Mouse (Mus musculus): ENCODE measurements around the gene Ap4b1. TPM values are rescaled to one million over a fixed set of nuclear protein-coding genes. Genes with fewer than 3 reads are reported as not detected.
A peak's percentile ranks its signal among the peaks of the same experiment; 100 is the strongest.
"Not testable (repeated sequence)": the region's sequence is repeated elsewhere in the genome, so short reads cannot be mapped to it uniquely, and the experiment has no call there.

Ap4b1 gene
- polyA plus RNA-seq, 1 experiment from 2014 or later: 21.9 TPM

GRCm38 (mm10) chr3:103801631-103802531 lies 7.4 kb upstream of the Ap4b1 start:
- no peak overlapping the region for H3K9ac ChIP-seq (replicated peaks)
- H3K27me3 ChIP-seq (replicated peaks): 0 out of 2 replicates have a peak, but pooled peaks cover 2% of the 10 kb centered on the region
- peak overlapping the region; percentile 33; the same call in 1 of the 2 replicates for H3K27ac ChIP-seq (replicated peaks)
- H3K36me3 ChIP-seq: peaks cover 34% of the 10 kb centered on the region
- H3K9me3 ChIP-seq (replicated peaks): no peaks in the 10 kb centered on the region
- ATAC-seq (ENCODE audit: low FRiP score): no peak
- peaks cover 5% of the 10 kb centered on the region; the same call in 1 of the 2 replicates for H3K4me1 ChIP-seq
- H3K4me3 ChIP-seq (replicated peaks): no peak overlapping the region
- WGBS: 75% methylated on average over 10 of the region's 10 CpGs
- H3K4me2 ChIP-seq: no peak overlapping the region

GRCm38 (mm10) chr3:103802861-103803260 lies 6.5 kb upstream of the Ap4b1 start:
- no peak overlapping the region for H3K9ac ChIP-seq (replicated peaks)
- peaks cover 34% of the 10 kb centered on the region for H3K36me3 ChIP-seq
- 94% methylated on average over 8 of the region's 8 CpGs for WGBS
- H3K4me1 ChIP-seq: peaks cover 7% of the 10 kb centered on the region
- H3K4me3 ChIP-seq (replicated peaks): no peak overlapping the region
- ATAC-seq (ENCODE audit: low FRiP score): no peak
- no peak overlapping the region for H3K27ac ChIP-seq (replicated peaks)
- H3K4me2 ChIP-seq: no peak overlapping the region
- no peaks in the 10 kb centered on the region for H3K9me3 ChIP-seq (replicated peaks)
- H3K27me3 ChIP-seq (replicated peaks): no peaks in the 10 kb centered on the region

DNA sequence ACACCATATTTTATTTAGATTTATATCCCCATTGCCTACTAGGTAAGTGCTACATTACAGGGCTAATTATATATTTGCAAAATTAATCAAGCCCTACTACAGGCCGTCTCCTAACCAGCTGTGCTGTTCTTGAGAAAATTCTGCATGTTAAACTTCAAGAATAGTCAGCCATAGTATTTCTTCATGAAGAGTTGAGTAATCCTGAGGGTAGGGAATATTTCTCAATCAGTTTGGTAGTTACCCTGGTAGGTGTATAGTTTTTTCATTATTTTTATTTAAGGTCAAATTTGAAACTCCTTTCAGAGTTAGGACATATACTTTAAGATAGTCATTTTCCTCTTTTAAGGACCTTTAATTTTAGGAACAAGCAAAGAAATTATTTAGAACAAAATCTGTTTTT lies 3.6 kb upstream of the Ap4b1 start:
- 90% methylated on average over 1 of the region's 1 CpGs for WGBS
- H3K27ac ChIP-seq (replicated peaks): no peak overlapping the region
- ATAC-seq (ENCODE audit: low FRiP score): no peak

DNA sequence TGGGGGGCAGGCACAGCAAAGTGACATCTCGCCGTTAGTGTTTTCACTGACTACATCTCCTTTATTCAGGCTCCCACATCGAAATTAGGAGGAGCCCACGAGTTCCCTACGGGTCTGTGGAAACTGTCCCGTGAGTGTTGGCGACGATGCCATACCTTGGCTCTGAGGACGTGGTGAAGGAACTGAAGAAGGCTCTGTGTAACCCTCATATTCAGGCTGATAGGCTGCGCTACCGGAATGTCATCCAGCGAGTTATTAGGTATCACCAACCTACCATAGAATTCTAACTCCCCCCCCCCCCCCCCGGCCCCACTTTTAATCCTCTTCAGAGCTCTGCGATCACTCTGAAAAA lies 455 bp downstream of the Ap4b1 start:
- peaks cover 12% of the 10 kb centered on the region for H3K36me3 ChIP-seq
- H3K27ac ChIP-seq (replicated peaks): peak overlapping the region; percentile 92
- H3K27me3 ChIP-seq (replicated peaks): no peaks in the 10 kb centered on the region
- H3K9me3 ChIP-seq (replicated peaks): no peaks in the 10 kb centered on the region
- H3K4me2 ChIP-seq: peak overlapping the region; percentile 75
- 3% methylated on average over 14 of the region's 14 CpGs for WGBS
- peak overlapping the region; percentile 58 for H3K4me3 ChIP-seq (replicated peaks)
- H3K4me1 ChIP-seq: peaks cover 20% of the 10 kb centered on the region
- H3K9ac ChIP-seq (replicated peaks): peak overlapping the region; percentile 80
- peak; percentile 77 for ATAC-seq (ENCODE audit: low FRiP score)

More for the DNA sequence above, 3.6 kb upstream of the Ap4b1 start:
- Histone ChIP-seq H3K4me3 (replicated peaks) (no peak overlapping the region), H3K36me3 (peaks cover 34% of the 10 kb centered on the region), H3K4me1 (peaks cover 23% of the 10 kb centered on the region), H3K9me3 (replicated peaks) (no peaks in the 10 kb centered on the region), H3K9ac (replicated peaks) (no peak overlapping the region), H3K27me3 (replicated peaks) (no peaks in the 10 kb centered on the region), H3K4me2 (no peak overlapping the region)

DNA sequence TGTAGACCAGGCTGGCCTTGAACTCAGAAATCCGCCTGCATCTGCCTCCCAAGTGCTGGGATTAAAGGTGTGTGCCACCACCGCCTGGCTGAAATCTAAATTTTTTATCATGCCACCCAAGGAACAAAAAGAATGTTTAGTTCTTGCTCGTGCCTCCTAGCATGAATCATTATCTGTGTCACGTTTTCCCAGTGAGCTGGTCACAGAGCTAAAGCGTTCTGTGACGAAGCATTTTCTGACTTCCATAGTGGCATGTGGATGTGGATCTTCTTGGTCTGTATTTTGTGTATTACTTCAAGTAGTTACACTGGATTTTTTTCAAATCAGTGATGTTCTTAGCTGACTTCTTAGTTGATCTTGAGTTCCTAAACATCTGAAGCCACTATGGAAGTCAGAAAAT lies 1.6 kb downstream of the Ap4b1 start:
- peaks cover 20% of the 10 kb centered on the region for H3K4me1 ChIP-seq
- WGBS: 95% methylated on average over 6 of the region's 6 CpGs

DNA sequence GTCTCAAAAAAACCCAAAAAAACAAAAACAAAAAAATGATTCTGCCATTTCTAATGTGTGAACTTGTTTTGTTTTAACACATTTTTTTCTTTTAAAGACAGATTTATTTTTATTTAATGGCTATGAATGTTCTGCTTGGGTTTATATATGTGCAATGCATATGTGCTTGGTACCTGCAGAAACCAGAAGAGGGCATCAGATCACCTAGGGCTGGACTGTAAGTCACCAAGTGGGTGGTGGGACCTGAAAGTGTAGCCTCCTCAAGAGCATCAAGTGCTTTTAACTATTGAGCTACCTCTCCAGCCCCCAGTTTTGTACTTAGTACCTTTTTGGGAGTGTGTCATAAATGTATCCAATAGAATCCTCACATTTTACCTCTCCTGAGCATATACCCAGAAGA lies 18.2 kb downstream of the Ap4b1 start:
- no peak overlapping the region for H3K9ac ChIP-seq (replicated peaks)
- no peaks in the 10 kb centered on the region for H3K9me3 ChIP-seq (replicated peaks)
- H3K4me2 ChIP-seq: no peak overlapping the region
- ATAC-seq (ENCODE audit: low FRiP score): no peak
- H3K4me1 ChIP-seq: 0 out of 2 replicates have a peak, but pooled peaks cover 2% of the 10 kb centered on the region
- no peaks in the 10 kb centered on the region for H3K27me3 ChIP-seq (replicated peaks)
- no peak overlapping the region for H3K4me3 ChIP-seq (replicated peaks)
- 0 out of 2 replicates have a peak, but pooled peaks cover 3% of the 10 kb centered on the region for H3K36me3 ChIP-seq
- H3K27ac ChIP-seq (replicated peaks): no peak overlapping the region

More for the DNA sequence above, 1.6 kb downstream of the Ap4b1 start:
- no peak overlapping the region for H3K4me3 ChIP-seq (replicated peaks)
- no peak overlapping the region for H3K27ac ChIP-seq (replicated peaks)
- H3K36me3 ChIP-seq: peaks cover 13% of the 10 kb centered on the region
- no peak overlapping the region for H3K9ac ChIP-seq (replicated peaks)
- H3K4me2 ChIP-seq: no peak overlapping the region
- no peaks in the 10 kb centered on the region for H3K27me3 ChIP-seq (replicated peaks)
- ATAC-seq (ENCODE audit: low FRiP score): no peak
- no peaks in the 10 kb centered on the region for H3K9me3 ChIP-seq (replicated peaks)

DNA sequence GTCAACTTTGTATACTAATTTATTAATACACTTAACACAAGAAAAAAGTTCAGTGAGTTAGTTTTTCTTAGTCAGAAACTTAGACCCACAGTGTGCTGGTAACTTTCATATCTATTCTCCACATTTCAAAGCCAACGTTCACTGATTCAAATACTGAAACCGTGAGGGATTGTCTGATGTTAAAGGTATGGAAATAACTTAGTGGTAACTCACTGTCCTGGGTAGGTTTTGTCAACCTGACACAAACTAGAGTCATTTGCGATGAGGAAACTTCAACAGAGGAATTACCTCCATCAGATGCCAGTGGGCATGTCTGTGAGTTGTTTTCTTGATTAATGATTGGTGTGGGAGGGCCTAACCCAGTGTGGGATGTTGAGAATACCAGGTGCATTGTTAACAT lies 19.7 kb downstream of the Ap4b1 start:
- Histone ChIP-seq H3K9ac (replicated peaks) (no peak overlapping the region), H3K36me3 (no peaks in the 10 kb centered on the region), H3K4me1 (no peaks in the 10 kb centered on the region), H3K27ac (replicated peaks) (no peak overlapping the region), H3K4me2 (no peak overlapping the region), H3K4me3 (replicated peaks) (no peak overlapping the region), H3K27me3 (replicated peaks) (no peaks in the 10 kb centered on the region), H3K9me3 (replicated peaks) (no peaks in the 10 kb centered on the region)
- WGBS: 91% methylated on average over 3 of the region's 3 CpGs
- ATAC-seq (ENCODE audit: low FRiP score): no peak

GRCm38 (mm10) chr3:103830681-103831080 lies 21.4 kb downstream of the Ap4b1 start:
- WGBS: 54% methylated on average over 1 of the region's 1 CpGs
- not testable (repeated sequence) for ATAC-seq (ENCODE audit: low FRiP score); H3K4me2 ChIP-seq; H3K27me3 ChIP-seq (replicated peaks); H3K9ac ChIP-seq (replicated peaks); H3K9me3 ChIP-seq (replicated peaks); H3K4me1 ChIP-seq; H3K36me3 ChIP-seq; H3K27ac ChIP-seq (replicated peaks); H3K4me3 ChIP-seq (replicated peaks)

GRCm38 (mm10) chr3:103831146-103831545 lies 21.8 kb downstream of the Ap4b1 start:
- H3K9ac ChIP-seq (replicated peaks): no peak overlapping the region
- H3K27ac ChIP-seq (replicated peaks): no peak overlapping the region
- H3K4me3 ChIP-seq (replicated peaks): no peak overlapping the region
- no peak overlapping the region for H3K4me2 ChIP-seq
- no peaks in the 10 kb centered on the region for H3K4me1 ChIP-seq
- no peaks in the 10 kb centered on the region for H3K27me3 ChIP-seq (replicated peaks)
- H3K9me3 ChIP-seq (replicated peaks): no peaks in the 10 kb centered on the region
- no peak for ATAC-seq (ENCODE audit: low FRiP score)
- no peaks in the 10 kb centered on the region for H3K36me3 ChIP-seq
- 85% methylated on average over 7 of the region's 7 CpGs for whole genome bisulfite sequencing

GRCm38 (mm10) chr3:103832426-103832825 lies 23.1 kb downstream of the Ap4b1 start, which contains the start of gene Bcl2l15:
Gene Bcl2l15, plus strand, starts transcription at chr3:103832601.
- Histone ChIP-seq H3K27me3 (replicated peaks) (no peaks in the 10 kb centered on the region), H3K4me2 (no peak within 1 kb of the TSS), H3K4me1 (no peaks in the 10 kb centered on the region), H3K9ac (replicated peaks) (no peak within 1 kb of the TSS), H3K27ac (replicated peaks) (no peak within 1 kb of the TSS), H3K4me3 (replicated peaks) (no peak within 1 kb of the TSS), H3K9me3 (replicated peaks) (no peaks in the 10 kb centered on the region), H3K36me3 (no peaks in the 10 kb centered on the region)
- no peak for ATAC-seq (ENCODE audit: low FRiP score)

DNA sequence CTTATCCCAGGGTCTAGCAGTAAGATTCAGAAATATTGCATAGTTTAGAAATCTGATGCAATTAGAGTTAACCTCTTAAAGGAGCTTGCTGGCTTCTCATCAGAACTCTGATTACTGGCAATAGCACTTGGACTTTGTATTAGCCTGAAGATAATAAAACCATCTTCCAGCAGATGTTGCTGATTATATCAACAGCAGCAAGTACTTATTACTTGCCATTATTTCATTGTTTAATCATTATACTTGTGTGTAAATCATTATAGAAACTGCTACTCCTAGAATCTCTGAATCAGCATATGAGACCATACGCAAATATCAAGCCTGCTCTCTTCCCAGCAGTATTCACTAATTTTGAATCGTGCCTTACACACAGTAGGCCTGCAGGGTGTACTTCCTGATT lies 24.7 kb downstream of the Ap4b1 start:
- Histone ChIP-seq H3K9ac (replicated peaks) (no peak overlapping the region), H3K36me3 (no peaks in the 10 kb centered on the region), H3K4me2 (no peak overlapping the region), H3K9me3 (replicated peaks) (no peaks in the 10 kb centered on the region), H3K4me3 (replicated peaks) (no peak overlapping the region), H3K27me3 (replicated peaks) (no peaks in the 10 kb centered on the region), H3K27ac (replicated peaks) (no peak overlapping the region), H3K4me1 (no peaks in the 10 kb centered on the region)
- ATAC-seq (ENCODE audit: low FRiP score): no peak
- 93% methylated on average over 2 of the region's 2 CpGs for WGBS

DNA sequence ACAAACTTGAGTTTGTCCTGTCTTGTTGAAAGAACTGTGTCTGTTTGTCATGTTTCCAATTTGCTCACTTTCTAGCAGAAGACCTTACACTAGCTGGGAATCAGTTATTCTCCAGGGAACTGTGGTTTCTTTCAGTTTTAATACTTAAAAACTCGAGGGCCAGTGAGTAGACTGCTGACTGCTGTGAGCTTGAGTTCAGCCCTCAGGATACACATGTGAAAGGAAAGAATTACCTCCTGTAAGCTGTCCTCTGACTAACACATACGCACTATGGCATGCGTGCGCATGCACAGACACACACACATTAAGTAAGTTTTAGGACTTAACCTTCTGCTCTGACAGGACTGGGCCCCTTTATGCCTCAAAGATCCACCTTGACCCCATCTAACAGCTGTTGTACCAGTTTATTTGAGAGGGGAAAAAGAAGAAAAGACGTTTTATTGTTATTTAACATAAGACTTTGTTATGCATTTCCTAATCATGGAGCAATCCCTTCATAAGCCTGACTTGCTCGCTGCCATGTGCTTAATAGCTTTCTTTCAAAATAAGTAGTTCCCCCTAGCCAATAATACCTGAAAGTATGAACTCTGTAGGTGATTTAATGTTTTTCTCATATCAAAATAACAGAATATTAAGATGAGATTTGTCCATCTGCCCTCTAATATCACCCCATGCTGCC lies 26.1 kb downstream of the Ap4b1 start:
- no peaks in the 10 kb centered on the region for H3K9me3 ChIP-seq (replicated peaks)
- H3K27ac ChIP-seq (replicated peaks): no peak overlapping the region
- no peak overlapping the region for H3K4me2 ChIP-seq
- H3K9ac ChIP-seq (replicated peaks): no peak overlapping the region
- H3K36me3 ChIP-seq: no peaks in the 10 kb centered on the region
- no peak for ATAC-seq (ENCODE audit: low FRiP score)
- no peaks in the 10 kb centered on the region for H3K27me3 ChIP-seq (replicated peaks)
- no peaks in the 10 kb centered on the region for H3K4me1 ChIP-seq
- H3K4me3 ChIP-seq (replicated peaks): no peak overlapping the region
- WGBS: 83% methylated on average over 6 of the region's 6 CpGs
